Comparison of ENCODE assay signal across 11 mouse cellular contexts in genomic region chr6:59419264-59419663, GRCm38 (mm10).
"Had no signal": no experiment of that assay in that cellular context is flagged by ENCODE, and none has a peak within 500 bp of the region (broad histone marks: within the 10 kb centered on the region; RNA-seq: fewer than 3 reads in every experiment).

No protein-coding gene starts in this region.

- H3K4me3 ChIP-seq: limb, embryonic 15.5 days; liver, embryonic 12.5 days; neural tube, embryonic 12.5 days had no signal

- ATAC-seq: liver, embryonic 12.5 days had no signal

- H3K4me1 ChIP-seq: limb, embryonic 15.5 days; liver, embryonic 12.5 days; neural tube, embryonic 12.5 days had no signal

- H3K27me3 ChIP-seq: limb, embryonic 15.5 days; liver, embryonic 12.5 days; neural tube, embryonic 12.5 days had no signal

- H3K9me3 ChIP-seq: limb, embryonic 15.5 days; liver, embryonic 12.5 days; neural tube, embryonic 12.5 days had no signal

- DNase-seq: kidney, adult 8-10 months; kidney, postnatal 25 days; layer of hippocampus, adult 9-11 months; layer of hippocampus, postnatal 36 days; lung, embryonic 14.5 days; lung, postnatal 14 days; thymus, postnatal 4 days had no signal

- H3K36me3 ChIP-seq: limb, embryonic 15.5 days; liver, embryonic 12.5 days; neural tube, embryonic 12.5 days had no signal

- H3K9ac ChIP-seq: limb, embryonic 15.5 days; liver, embryonic 12.5 days; lung, embryonic 14.5 days; neural tube, embryonic 12.5 days had no signal

- H3K4me2 ChIP-seq: limb, embryonic 15.5 days; liver, embryonic 12.5 days; lung, embryonic 14.5 days; neural tube, embryonic 12.5 days had no signal

- H3K27ac ChIP-seq: limb, embryonic 15.5 days; liver, embryonic 12.5 days; neural tube, embryonic 12.5 days; stomach, postnatal 0 days had no signal
